Mouse (Mus musculus): ENCODE data around the gene Nr4a2. TPM values are rescaled to one million over a fixed set of nuclear protein-coding genes. Genes with fewer than 3 reads are reported as not detected.

Gene Nr4a2
- total RNA-seq, 2 experiments from 2014 or later, result 29.7 to 41.7 TPM

Other genes starting within 250 kb of the Nr4a2 start
- 100 to 1,000 TPM; 125 to 144 TPM for gene Gpd2, start 113.6 kb upstream of the Nr4a2 start, total RNA-seq (2021)